Mouse (Mus musculus) heart, embryonic 16.5 days (tissue): ENCODE measurements around the gene Tbx3. TPM values are rescaled to one million over a fixed set of nuclear protein-coding genes. Genes with fewer than 3 reads are reported as not detected.

ENCODE experiments used
- ATAC-seq: fragments of 200-750 bp; cut with Nextera tagmentation; replicated peaks from 2 replicates; pipeline ENCODE4 v1.8.0; 2017; ENCODE audit warnings: moderate number of reproducible peaks; ENCODE audit not compliant: insufficient read depth, low FRiP score; ENCODE audit errors: extremely low read depth
- H3K27ac ChIP-seq: fragments of 300-500 bp; sonication (generic); 2 replicates; pipeline ENCODE4 v1.5.1; 2014; ENCODE audit warnings: mild to moderate bottlenecking, low read length, control low read depth, moderate library complexity
- H3K27me3 ChIP-seq: fragments of 300-500 bp; sonication (generic); 2 replicates; pipeline ENCODE4 v1.6.1; 2014; ENCODE audit warnings: low read length, mixed read lengths; ENCODE audit not compliant: control insufficient read depth, insufficient read depth
- H3K36me3 ChIP-seq: fragments of 300-500 bp; sonication (generic); 2 replicates; pipeline ENCODE4 v1.6.1; 2014; ENCODE audit not compliant: control insufficient read depth, insufficient read depth
- H3K4me1 ChIP-seq: fragments of 300-500 bp; sonication (generic); 2 replicates; pipeline ENCODE4 v1.6.1; 2014; ENCODE audit warnings: low read length, mixed read lengths; ENCODE audit not compliant: control insufficient read depth, insufficient read depth
- H3K4me2 ChIP-seq: fragments of 300-500 bp; sonication (generic); 2 replicates; pipeline ENCODE4 v1.6.1; 2014; ENCODE audit warnings: low read depth, mild to moderate bottlenecking, control low read depth, low read length
- H3K4me3 ChIP-seq: fragments of 300-500 bp; sonication (generic); 2 replicates; pipeline ENCODE4 v1.5.1; 2014; ENCODE audit warnings: mild to moderate bottlenecking, control low read depth, low read length
- H3K9ac ChIP-seq: fragments of 300-500 bp; sonication (generic); 2 replicates; pipeline ENCODE4 v1.6.1; 2014; ENCODE audit warnings: low read length, control low read depth
- H3K9me3 ChIP-seq: fragments of 300-500 bp; sonication (generic); replicated peaks from 2 replicates; pipeline ENCODE4 v1.6.1; 2016; ENCODE audit warnings: low read length; ENCODE audit not compliant: control insufficient read depth
- WGBS: fragments of 180-500 bp; shearing (Covaris S2); extraction: QIAGEN DNeasy Blood & Tissue Kit; methylation state at CpG from one replicate; pipeline ENCODE4 v1.1.7; 2014; 5-methylcytosine and 5-hydroxymethylcytosine counted together
- polyA plus RNA-seq: library from polyadenylated mRNA; unstranded; fragments of >200 nt; fragmentation: Nextera tagmentation; extraction: Ambion mirVana; gene quantifications from 2 replicates; pipeline ENCODE4 v1.2.1, GENCODE M21; 2015

Gene Tbx3
- polyA plus RNA-seq, 1 experiment from 2014 or later: 7.4 TPM

GRCm38 (mm10) chr5:119657804-119658203 is 12.7 kb upstream of the Tbx3 start:
- Histone ChIP-seq H3K9me3 (no peaks in the 10 kb centered on the region), H3K9ac (no peak overlapping the region), H3K4me3 (no peak overlapping the region), H3K4me2 (no peak overlapping the region), H3K4me1 (no peaks in the 10 kb centered on the region), H3K36me3 (no peaks in the 10 kb centered on the region), H3K27me3 (peaks cover 86% of the 10 kb centered on the region), H3K27ac (no peak overlapping the region)
- 11% methylated on average over 6 of the region's 6 CpGs for WGBS
- no peak for ATAC-seq

- Histone ChIP-seq H3K4me1 (no peaks in the 10 kb centered on the region), H3K27ac (no peak overlapping the region), H3K27me3 (peaks cover 88% of the 10 kb centered on the region), H3K9ac (no peak overlapping the region), H3K9me3 (no peaks in the 10 kb centered on the region), H3K4me3 (no peak overlapping the region), H3K4me2 (no peak overlapping the region), H3K36me3 (no peaks in the 10 kb centered on the region)
- ATAC-seq: no peak
- WGBS: 9% methylated on average over 5 of the region's 5 CpGs
These were observed 12.1 kb upstream of the Tbx3 start for GRCm38 (mm10) chr5:119658396-119658795.

GRCm38 (mm10) chr5:119659041-119659440 is 11.4 kb upstream of the Tbx3 start:
- 6% methylated on average over 3 of the region's 3 CpGs for WGBS
- Histone ChIP-seq H3K4me1 (no peaks in the 10 kb centered on the region), H3K9ac (no peak overlapping the region), H3K27ac (no peak overlapping the region), H3K9me3 (no peaks in the 10 kb centered on the region), H3K4me2 (no peak overlapping the region), H3K27me3 (peaks cover 88% of the 10 kb centered on the region), H3K4me3 (no peak overlapping the region), H3K36me3 (no peaks in the 10 kb centered on the region)
- no peak for ATAC-seq

GRCm38 (mm10) chr5:119660526-119661410 is 9.7 kb upstream of the Tbx3 start:
- no peak overlapping the region for H3K4me2 ChIP-seq
- no peak overlapping the region for H3K27ac ChIP-seq
- no peak overlapping the region for H3K9ac ChIP-seq
- WGBS: 6% methylated on average over 25 of the region's 25 CpGs
- no peaks in the 10 kb centered on the region for H3K36me3 ChIP-seq
- peaks cover 89% of the 10 kb centered on the region for H3K27me3 ChIP-seq
- no peaks in the 10 kb centered on the region for H3K9me3 ChIP-seq
- H3K4me1 ChIP-seq: no peaks in the 10 kb centered on the region
- ATAC-seq: no peak
- H3K4me3 ChIP-seq: no peak overlapping the region

- ATAC-seq: no peak
- WGBS: 5% methylated on average over 11 of the region's 11 CpGs
- Histone ChIP-seq H3K4me3 (no peak overlapping the region), H3K9me3 (no peaks in the 10 kb centered on the region), H3K36me3 (no peaks in the 10 kb centered on the region), H3K4me2 (no peak overlapping the region), H3K27ac (no peak overlapping the region), H3K9ac (no peak overlapping the region), H3K4me1 (no peaks in the 10 kb centered on the region), H3K27me3 (peaks cover 88% of the 10 kb centered on the region)
These were observed 9.0 kb upstream of the Tbx3 start for GRCm38 (mm10) chr5:119661474-119661873.

GRCm38 (mm10) chr5:119662326-119662725 is 8.1 kb upstream of the Tbx3 start:
- H3K9ac ChIP-seq: no peak overlapping the region
- H3K4me2 ChIP-seq: no peak overlapping the region
- H3K27me3 ChIP-seq: peaks cover 88% of the 10 kb centered on the region
- no peak overlapping the region for H3K27ac ChIP-seq
- no peaks in the 10 kb centered on the region for H3K4me1 ChIP-seq
- no peaks in the 10 kb centered on the region for H3K9me3 ChIP-seq
- no peaks in the 10 kb centered on the region for H3K36me3 ChIP-seq
- H3K4me3 ChIP-seq: no peak overlapping the region
- WGBS: 8% methylated on average over 13 of the region's 13 CpGs
- ATAC-seq: no peak

GRCm38 (mm10) chr5:119662731-119663130 is 7.7 kb upstream of the Tbx3 start:
- WGBS: 11% methylated on average over 12 of the region's 12 CpGs
- no peaks in the 10 kb centered on the region for H3K36me3 ChIP-seq
- H3K4me3 ChIP-seq: no peak overlapping the region
- no peaks in the 10 kb centered on the region for H3K9me3 ChIP-seq
- no peak for ATAC-seq
- no peaks in the 10 kb centered on the region for H3K4me1 ChIP-seq
- no peak overlapping the region for H3K9ac ChIP-seq
- no peak overlapping the region for H3K27ac ChIP-seq
- peaks cover 88% of the 10 kb centered on the region for H3K27me3 ChIP-seq
- no peak overlapping the region for H3K4me2 ChIP-seq

- no peak overlapping the region for H3K9ac ChIP-seq
- WGBS: 7% methylated on average over 15 of the region's 15 CpGs
These were observed 7.2 kb upstream of the Tbx3 start for GRCm38 (mm10) chr5:119663241-119663640.

GRCm38 (mm10) chr5:119663747-119664146 is 6.7 kb upstream of the Tbx3 start:
- WGBS: 27% methylated on average over 5 of the region's 5 CpGs
- H3K27ac ChIP-seq: no peak overlapping the region
- H3K9ac ChIP-seq: no peak overlapping the region
- H3K27me3 ChIP-seq: peaks cover 88% of the 10 kb centered on the region
- H3K4me2 ChIP-seq: no peak overlapping the region
- no peak for ATAC-seq
- no peaks in the 10 kb centered on the region for H3K36me3 ChIP-seq
- peaks cover 2% of the 10 kb centered on the region for H3K4me1 ChIP-seq
- no peaks in the 10 kb centered on the region for H3K9me3 ChIP-seq
- H3K4me3 ChIP-seq: no peak overlapping the region

More at GRCm38 (mm10) chr5:119663241-119663640, 7.2 kb upstream of the Tbx3 start:
- no peak for ATAC-seq
- no peak overlapping the region for H3K27ac ChIP-seq
- no peaks in the 10 kb centered on the region for H3K4me1 ChIP-seq
- H3K36me3 ChIP-seq: no peaks in the 10 kb centered on the region
- H3K4me2 ChIP-seq: no peak overlapping the region
- no peaks in the 10 kb centered on the region for H3K9me3 ChIP-seq
- H3K4me3 ChIP-seq: no peak overlapping the region
- peaks cover 88% of the 10 kb centered on the region for H3K27me3 ChIP-seq
